Comparison of ENCODE assay signal across 9 mouse cellular contexts in the genomic region with DNA sequence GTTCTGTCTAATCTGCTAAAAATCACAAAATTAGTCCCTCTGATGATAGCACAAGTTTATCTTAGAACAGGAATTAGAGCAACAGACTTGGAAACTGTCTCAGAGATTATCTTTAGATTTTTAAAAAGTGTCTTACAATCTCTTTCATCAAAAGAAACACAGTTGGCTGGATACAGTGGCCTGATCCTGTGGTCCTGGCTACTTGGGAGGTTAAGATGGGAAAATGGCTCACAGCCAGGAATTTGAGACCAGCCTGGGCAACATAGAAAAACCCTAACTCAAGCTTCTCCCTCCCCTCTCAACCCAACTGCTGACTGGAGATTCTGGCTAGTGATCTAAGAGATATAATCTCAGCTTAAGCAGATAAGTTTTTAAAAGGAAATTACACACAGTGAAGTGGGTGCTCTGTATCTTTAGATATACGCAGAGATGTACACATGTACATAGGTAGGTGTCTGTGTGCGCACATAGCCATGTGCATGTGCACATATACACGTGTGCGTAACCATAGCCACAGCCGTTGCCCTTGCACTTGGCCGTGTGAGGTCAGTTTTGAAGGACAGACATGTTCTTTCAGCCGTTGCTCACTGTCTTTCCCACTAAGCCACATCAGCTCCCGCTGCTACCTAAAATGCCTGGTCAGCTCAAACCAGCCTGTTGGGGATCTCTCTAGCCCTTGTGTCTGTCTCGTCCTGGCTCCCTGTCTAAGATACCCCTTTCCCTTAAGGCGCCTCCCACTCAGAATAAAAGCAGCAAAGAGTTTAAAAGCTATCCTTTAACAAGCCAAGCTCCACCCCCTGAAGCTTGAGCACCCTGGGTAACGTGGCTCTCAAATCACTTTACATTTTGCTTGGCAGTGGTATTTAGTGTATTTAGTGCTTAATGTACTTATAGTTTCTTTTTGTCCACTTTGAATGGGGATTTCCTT.
DNase-seq lines count a peak whose midpoint lies in the region; ATAC-seq lines count a peak whose summit lies in the region.
"Had no signal": no experiment of that assay in that cellular context is flagged by ENCODE, and none has a peak within 500 bp of the region (broad histone marks: within the 10 kb centered on the region; RNA-seq: fewer than 3 reads in every experiment).

No protein-coding gene starts in this region.

- peaks cover 32% of the 10 kb centered on the region for H3K4me1 ChIP-seq in heart, embryonic 13.5 days

- no peak overlapping the region for H3K4me2 ChIP-seq in heart, embryonic 13.5 days

- no peak overlapping the region for H3K4me3 ChIP-seq in heart, embryonic 13.5 days
- H3K4me3 ChIP-seq: myocyte had no signal

- intact Hi-C loops in heart, postnatal 36 days (cut with DNase I) = no loop called here

- no peak for DNase-seq in heart, adult 11 months
- DNase-seq in ES-CJ7 (ENCODE audit: low read depth, low spot score) = peak; percentile 15
- peak; percentile 30 to 48 for DNase-seq in adrenal gland, postnatal 36 days
- peak; percentile 25 for DNase-seq in kidney, postnatal 10 days
- DNase-seq in thymus, postnatal 25 days = no peak
- no peak for DNase-seq in Muller cell, postnatal 12 days (ENCODE audit: inconsistent ontology term)
- DNase-seq in heart, postnatal 36 days = no peak

- 0 out of 2 replicates have a peak overlapping the region, but pooled peaks have one; percentile 32 for H3K27ac ChIP-seq in heart, embryonic 13.5 days (replicated peaks)

- no peak for ATAC-seq in heart, embryonic 13.5 days (ENCODE audit: extremely low read depth, insufficient number of reproducible peaks, low FRiP score, low TSS enrichment)

- 56% methylated on average over 11 of the region's 11 CpGs for WGBS in heart, embryonic 13.5 days

- 0 out of 2 replicates have a peak overlapping the region, but pooled peaks have one; percentile 7 for H3K9ac ChIP-seq in heart, embryonic 13.5 days

- no peaks in the 10 kb centered on the region for H3K27me3 ChIP-seq in heart, embryonic 13.5 days (replicated peaks)

- peaks cover 23% of the 10 kb centered on the region for H3K36me3 ChIP-seq in heart, embryonic 13.5 days

- no peaks in the 10 kb centered on the region for H3K9me3 ChIP-seq in heart, embryonic 13.5 days

Comparison
In these comparisons a context has a peak if more than half of its experiments do, and no peak if none do; other contexts are left out.
1. DNase-seq: peak in ES-CJ7 (single experiment), adrenal gland, postnatal 36 days (2 of 2) and kidney, postnatal 10 days (single experiment); none in heart, adult 11 months (single experiment), thymus, postnatal 25 days (single experiment), Muller cell, postnatal 12 days (single experiment) and heart, postnatal 36 days (0 of 2).